Mouse (Mus musculus): ENCODE data around the gene Mtfmt.

Gene Mtfmt

DNA sequence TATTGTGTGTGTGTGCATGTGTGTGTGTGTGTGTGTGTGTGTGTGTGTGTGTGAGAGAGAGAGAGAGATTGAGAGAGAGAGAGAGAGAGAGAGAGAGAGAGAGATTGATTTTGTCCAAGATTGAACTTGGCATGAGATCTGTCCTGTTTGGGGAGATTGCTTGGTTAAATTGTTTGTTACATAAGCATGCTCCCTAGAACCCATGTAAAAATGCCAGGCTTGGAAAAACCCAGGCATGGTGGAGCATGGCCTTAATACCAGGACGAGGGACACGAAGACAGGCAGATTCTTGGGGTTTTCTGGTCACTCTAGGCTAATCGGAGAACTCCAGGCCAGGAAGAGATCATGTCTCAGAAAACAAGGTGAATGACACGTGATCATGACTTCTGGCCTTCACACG is 7.6 kb upstream of the Mtfmt start:
- DNase-seq, result no peak

DNA sequence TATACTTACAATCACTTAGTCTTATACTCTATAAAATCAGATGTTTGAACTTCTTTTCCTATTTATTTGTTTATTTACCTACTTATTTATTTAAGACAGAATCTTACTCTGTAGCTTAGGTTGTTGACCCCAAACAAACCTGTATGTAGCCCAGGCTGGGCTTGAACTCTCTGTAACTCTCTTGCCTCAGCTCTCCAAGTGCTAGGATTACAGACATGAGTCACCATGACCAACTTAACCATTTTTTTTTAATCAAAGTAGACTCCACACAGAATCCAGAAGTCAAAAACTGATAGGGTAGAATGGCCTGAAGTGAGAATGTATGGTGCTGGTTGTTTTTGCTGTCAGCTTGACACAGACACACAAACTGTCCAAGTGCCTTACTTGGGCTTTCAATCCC is 5.2 kb upstream of the Mtfmt start:
- no peak for DNase-seq

DNA sequence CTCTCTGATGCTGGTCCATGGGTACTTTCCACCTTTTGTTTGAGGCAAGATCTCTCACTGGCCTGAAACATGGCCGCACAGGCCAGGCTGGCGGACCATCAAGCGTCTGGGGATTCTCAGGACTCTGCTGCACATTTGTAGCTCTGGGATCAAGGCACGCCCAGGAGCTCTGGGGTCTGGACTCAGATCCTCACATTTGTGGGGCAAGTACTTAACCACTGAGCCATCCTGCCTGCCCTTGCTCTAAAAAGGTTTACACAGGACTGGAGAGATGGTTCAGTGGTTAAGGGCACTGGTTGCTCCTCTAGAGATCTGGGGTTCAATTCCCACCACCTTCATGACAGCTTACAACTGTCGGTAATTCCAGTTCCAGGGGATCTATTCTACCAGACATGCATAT is 4.7 kb upstream of the Mtfmt start:
- no peak for DNase-seq

DNA sequence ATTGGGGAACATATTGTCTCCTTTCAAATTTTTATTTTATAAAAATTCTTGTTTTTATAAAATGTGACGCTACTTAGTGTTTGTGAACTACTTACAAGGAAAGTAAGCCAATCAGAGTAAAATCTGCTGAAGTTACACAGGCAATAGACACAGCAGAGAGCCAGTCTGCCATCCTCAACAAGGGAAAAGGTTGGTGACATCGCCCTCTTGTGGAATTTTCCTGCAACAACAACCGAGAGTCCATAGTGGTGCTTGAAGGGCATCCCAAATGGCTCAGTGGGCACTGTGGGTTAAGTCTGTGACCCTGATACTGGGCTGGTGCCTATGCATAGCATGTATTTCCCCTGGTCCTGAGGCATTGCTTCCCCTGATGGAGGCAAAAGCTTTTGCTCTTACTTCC is 3.3 kb upstream of the Mtfmt start:
- peak; percentile 79 to 80 for DNase-seq

DNA sequence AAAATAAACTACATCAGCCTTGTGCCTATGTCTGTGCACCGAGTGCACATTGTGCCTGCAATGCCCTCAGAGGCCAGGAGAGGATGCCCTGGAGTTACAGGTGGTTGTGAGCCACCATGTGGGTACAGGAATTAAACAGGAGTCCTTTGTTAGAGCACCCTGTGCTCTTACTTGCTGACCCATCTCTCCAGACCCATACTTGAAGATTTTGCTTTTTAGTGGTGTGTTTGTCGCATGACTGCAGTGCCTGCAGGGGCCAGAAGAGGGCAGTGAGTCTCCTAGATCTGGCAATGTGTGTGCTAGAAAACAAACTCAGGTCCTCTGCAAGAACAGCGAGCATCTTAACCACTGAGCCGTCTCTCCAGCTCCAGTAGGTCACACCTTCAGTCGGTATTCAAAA is 1.4 kb upstream of the Mtfmt start:
- peak; percentile 10 to 17 for DNase-seq

DNA sequence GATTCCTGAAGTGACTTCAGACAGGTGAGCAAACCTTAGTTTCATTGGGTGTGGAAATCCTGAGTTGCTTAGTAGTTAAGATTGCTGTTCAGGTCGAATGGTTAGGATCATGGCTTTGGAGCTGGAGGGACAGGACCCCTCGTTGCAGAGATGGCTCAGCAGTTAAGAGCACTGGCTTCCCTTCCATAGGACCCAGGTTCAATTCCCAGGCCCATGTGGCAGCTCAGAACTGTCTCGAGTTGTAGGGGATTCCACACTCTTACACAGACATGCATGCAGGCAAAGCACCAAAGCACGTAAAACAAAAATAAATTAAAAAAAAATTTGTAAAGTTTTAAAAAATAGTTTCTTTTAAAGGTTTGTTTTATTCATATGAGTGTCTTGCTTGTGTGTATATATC is 371 bp upstream of the Mtfmt start:
- no peak for DNase-seq

DNA sequence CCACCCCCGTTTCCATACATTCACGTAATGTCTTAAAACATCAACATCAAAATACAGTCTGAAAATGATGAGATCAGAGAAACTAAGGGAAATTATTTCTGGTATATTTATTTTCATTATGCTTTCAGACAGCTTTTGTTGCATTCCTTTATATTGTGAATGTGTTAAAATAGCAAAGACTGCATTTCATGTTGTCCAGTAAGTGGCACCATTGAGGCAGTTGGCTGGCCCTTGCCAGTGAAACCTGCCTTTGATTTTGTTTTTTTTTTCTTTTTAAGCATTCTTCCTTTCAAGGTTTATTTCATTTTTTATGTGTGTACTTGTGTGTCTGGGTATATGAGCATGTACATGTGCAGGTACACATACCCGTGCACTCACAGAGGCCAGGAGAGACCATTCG is 9.1 kb downstream of the Mtfmt start:
- DNase-seq, result no peak

DNA sequence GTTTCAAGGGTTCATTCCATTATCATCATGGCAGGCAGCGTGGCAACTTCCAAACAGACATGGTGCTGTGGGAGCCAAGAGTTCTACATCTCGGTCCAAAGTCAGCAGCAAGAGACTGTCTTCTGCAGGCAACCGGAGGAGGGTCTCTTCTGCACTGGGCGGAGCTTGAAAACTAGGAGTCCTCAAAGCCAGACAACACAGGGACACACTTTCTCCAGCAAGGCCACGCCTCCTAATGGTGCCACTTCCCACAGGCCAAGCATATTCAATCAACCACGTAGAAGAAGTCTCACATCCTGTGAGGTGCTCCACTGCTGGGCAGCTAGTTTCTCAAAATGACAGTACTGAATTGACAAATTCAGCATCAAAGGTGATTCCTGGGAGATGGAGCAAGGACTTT is 12.4 kb downstream of the Mtfmt start:
- no peak for DNase-seq

DNA sequence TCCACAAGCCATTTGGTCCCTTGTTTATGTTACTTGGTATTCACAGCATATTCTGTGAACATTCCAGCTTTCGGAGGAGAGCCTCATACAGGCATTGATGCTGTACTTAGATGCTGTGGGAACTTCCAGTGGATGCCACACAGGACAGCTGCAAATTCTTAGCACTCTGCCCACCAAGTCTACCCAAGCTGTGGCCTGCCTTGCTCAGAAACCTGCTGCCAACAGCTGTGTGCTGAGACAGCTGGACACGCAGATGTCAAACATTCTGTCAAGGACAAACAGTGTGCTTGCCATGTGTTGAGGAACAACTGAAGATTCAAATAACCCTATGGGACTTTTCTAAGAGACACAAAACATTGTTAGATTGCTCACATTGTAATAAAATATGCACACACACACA is 23.4 kb downstream of the Mtfmt start:
- no peak for DNase-seq

DNA sequence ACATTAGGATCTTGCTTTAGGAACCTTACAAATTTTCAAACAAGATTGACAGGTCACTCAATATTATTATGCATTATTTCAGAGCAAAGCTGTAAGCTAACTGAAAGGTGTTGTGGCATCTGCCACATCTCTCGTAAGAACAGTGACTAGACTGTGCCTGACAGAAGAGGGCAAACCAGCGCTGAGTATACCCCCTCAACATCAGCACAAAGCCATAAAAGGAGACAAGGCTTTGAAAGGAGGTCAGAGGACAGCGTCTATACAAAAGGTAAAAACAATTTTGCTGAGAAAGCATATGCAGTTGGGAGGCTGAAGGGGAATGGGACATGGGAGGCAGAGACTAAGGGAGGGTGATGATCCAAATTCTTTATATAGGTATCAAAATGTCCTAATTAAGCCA is 24.6 kb downstream of the Mtfmt start:
- DNase-seq, result no peak

DNA sequence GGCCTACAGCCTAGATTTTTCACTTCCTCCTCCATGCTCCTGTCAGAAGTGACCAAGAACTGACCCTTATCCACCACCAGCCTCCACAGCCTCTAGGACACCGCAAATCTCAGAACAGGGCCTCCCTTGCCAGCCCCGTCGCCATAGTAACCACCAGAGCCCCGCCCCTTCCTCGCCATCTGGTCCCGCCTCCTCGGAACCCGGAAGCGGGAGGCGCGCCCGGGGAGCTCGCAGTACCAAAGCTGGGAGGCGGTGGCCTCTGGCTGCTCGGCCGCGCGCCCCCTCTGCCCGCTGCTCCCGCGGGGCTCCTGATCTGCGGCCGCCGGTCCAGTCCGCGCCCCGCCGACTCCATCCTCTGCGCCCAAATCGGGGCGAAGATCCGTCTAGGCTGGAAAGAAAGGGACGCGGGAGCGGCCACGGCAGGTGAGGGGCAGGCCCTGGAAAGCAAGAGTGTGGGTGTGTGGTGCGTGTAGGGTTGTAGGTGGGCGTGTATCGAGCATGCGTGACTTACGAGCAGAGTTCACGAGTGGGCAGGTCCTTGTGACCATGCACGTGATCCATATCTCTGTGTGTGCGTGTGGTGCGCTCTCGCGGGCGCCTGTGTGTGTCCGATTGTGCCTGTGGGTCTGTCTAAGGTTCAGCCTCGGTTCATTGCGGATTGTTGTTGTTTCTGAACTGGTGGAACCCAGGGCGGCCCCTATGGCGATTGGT is 25.3 kb downstream of the Mtfmt start, which contains the start of gene Spg21:
Gene Spg21, plus strand, starts transcription at position 216 of the 711 bp plus-strand sequence.
- peak; percentile 94 to 97 for DNase-seq

DNA sequence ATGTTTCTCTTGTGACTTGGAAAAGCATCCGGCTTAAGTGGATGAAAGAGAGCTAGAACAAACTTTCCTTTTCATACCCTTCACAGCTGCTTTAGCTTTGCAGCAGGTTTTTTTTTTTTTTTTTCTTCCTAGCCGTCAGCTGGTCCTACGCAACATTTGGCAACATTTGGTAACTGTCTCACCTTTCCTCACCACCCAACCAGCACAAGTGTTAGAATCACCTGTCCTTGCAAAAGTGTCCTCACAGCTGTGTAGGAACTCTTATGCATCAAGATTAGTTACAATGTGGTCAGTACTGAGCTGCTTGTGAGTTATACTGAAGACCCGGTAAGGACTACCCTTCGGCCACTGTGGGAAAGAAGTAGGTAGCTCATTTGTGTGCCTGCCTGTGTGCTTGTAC is 27.0 kb downstream of the Mtfmt start:
- DNase-seq, result no peak

DNA sequence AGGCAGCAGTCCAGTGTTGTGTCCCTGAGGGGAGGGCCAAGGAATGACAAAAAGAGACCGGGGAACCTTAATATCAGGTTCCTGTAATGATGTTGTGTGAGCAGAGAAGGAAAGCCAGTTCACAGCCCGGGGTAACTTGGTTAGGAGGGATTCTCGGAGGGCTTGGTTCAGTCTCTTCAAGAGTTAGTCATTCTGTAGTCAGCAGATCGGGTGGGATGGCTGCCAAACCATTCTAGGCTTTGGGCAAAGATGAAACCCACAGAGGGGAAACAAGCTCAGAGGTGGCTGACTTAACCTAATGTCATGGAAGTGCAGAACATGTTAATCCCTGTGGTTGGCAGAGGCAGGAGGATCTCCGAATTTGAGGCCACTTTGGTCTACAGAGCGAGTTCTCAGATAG is 28.6 kb downstream of the Mtfmt start:
- DNase-seq, result peak in 1 of 2 experiments; percentile 9

DNA sequence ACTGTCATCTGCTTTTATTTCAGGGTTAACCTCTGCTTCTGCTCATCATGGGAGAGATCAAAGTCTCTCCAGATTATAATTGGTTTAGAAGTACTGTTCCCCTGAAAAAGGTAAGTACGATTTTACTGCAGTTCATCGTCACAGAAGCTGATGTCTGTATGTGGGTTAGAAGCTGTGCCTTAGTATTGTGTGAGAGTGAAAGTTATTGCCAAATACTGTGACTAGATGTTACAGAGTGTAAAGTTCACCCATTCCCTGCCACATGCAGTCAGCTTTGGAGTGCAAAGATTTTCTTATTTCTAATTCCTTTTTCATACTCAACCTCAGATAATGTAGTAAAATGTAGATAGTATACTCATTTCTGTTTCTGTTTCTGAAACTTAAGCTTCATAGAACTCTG is 29.7 kb downstream of the Mtfmt start:
- DNase-seq, result no peak

DNA sequence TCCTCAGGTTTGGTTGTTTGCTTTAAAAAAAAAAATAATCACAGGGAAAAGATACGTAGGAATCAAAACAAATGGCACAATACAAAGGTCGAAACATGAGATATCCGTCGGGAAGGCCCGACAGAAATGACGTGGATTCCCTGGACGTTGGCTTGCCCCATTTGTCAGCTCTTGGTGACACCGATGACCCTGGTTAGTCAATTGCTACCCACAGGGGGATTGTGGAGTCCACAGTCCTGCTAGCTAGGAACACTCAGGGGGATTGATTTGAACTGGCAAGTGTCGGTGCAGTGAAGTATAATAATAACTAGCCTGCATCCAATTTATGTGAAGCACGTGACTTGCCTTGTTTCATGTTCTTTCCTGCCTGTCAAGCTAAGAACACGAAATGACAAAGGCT is 32.1 kb downstream of the Mtfmt start:
- DNase-seq, result no peak

DNA sequence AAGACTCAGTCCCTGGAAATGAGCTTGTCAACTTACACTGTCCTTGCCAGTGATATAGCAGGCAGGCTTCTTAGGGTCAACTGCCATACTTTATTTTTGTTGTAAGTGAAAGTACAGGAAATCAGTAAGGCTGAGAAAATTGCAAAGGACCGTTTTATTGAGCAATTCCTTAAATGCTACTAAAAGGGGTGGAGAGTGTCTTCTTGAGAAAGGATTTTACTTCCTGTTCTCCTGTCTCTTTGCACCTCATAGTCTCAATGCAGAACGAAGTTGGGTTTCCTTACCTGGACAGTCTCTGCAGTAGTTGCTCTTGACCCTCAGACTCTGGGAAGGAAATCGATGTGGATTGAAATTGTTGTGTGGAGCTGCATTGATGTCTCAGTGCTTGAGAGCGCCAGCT is 37.2 kb downstream of the Mtfmt start:
- DNase-seq, result no peak

DNA sequence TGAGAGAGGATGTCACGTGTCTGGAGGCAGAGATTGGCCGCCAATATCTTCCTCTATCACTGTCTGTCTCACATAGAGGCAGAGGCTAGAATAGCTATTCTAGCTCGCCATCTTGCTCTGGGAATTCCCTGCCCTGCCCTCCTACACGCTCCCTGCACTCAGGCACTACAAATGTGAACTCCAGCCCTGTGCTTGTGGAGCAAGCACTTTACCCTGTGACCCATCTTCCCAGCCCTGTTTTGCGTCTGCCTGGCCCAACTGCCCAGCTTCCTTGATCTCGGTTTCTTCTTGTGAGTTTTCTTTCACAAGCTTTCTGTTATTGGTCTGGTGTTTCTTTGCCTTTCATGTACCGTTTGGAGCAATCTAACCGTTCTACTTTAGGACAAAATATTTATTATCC is 43.6 kb downstream of the Mtfmt start:
- DNase-seq, result no peak

DNA sequence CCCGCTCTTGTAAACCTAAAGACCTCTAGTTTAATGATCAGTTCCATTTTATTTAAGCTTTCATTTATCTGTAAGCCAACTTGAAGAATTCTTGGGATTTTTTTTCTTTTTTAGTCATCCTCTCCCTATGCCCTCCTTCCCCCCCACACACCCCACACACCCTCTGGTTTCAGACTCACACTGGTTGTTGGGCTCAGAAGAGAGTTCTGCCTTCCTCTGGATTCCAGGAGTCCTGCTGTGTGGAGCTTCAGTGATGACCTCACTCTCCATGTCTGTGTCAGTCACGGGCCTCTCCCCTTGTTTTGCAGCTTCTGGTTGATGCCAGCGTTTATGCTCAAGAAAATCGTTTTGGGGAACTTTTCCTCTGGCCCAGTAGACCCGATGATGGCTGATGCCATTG is 44.5 kb downstream of the Mtfmt start:
- DNase-seq, result no peak

DNA sequence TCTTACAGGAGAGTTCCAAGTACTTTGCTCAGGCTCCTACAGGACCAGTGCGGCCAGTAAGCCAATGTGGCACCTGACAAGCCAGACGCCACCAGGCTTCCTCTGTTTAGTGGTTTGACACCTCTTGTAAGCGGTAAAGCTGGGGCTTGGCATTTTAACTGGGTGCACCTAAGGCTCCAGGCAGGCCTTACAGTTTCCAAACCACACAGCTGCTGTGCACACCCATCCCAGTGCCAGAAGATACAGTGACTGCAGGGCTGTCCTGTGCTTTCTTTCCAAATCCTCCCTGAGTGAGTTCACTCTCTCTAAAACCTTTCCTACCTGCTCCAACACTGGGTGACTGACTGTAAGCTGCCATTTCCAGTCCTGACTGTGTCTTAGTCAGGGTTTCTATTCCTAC is 55.9 kb downstream of the Mtfmt start:
- no peak for DNase-seq

DNA sequence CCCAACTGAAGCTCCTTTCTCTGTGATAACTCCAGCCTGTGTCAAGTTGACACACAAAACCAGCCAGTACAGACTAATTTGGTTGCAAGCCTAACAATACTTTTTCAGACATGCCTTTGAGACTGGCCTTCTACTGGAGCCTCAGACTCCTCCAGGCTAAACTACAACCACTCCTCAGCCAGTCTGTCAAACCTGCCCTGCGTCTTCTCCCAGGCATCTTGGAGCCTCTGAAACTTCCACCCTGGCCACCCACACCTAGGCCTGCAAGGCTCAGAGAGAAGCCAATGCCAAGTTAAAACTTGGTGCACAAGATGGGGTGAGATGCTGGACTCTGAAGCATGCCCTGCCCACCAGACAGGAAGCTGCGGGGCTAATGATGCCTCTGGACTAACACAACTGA is 56.8 kb downstream of the Mtfmt start:
- DNase-seq, result no peak

DNA sequence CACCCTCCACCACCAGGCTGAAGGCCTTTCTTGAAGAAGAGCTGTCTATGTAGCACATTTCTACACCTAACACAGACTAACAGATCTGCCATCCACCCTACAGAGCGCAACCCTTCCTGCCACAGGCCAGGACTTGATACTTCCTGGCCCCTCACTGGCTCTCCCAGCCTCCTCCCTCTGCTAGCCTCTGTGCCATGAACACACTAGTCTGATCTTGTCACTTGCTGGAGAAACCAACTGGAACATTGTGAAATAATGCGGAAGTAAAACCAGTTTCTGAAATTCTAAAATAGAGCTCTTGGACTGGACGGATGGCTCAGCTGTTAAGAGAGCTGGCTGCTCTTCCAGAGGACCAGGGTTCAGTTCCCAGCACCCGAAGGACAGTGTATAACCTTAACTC is 57.3 kb downstream of the Mtfmt start:
- no peak for DNase-seq

DNA sequence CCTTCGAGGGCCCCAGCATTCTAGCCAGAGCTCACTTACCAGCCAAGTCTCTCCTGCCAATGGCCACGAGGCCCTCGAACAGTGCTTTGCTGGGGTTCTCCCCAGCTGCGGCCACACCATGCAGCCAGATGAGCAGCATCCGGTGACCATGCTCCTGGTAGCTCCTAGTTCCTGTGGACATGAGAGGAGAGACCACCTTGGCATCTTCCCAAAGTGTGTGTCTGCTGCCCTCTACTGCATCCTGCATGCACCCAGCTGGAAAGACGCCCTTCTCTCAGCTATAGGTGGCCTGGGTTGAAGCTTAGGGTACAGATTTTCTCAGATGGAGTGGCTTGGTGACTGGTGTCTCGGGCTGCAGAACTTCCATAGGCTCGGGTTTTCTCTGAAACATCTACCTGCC is 66.6 kb downstream of the Mtfmt start:
- DNase-seq, result no peak
